Mouse (Mus musculus): ENCODE data around the gene Sox1. TPM values are rescaled to one million over a fixed set of nuclear protein-coding genes. Genes with fewer than 3 reads are reported as not detected.

Gene Sox1
- polyA plus RNA-seq, 1 experiment from 2014 or later = not detected

GRCm38 (mm10) chr8:12389801-12390639, 5.1 kb upstream of the Sox1 start:
- 2% methylated on average over 29 of the region's 29 CpGs for WGBS (ENCODE audit: insufficient replicate concordance)
- no peak for ATAC-seq (ENCODE audit: insufficient read depth)
- Histone ChIP-seq H3K4me1 (replicated peaks) (0 out of 2 replicates have a peak, but pooled peaks cover 3% of the 10 kb centered on the region), H3K27me3 (peaks cover 100% of the 10 kb centered on the region), H3K27ac (replicated peaks) (no peak overlapping the region), H3K4me3 (replicated peaks) (no peak overlapping the region), H3K36me3 (replicated peaks) (no peaks in the 10 kb centered on the region), H3K4me2 (no peak overlapping the region), H3K9me3 (replicated peaks) (no peaks in the 10 kb centered on the region), H3K9ac (no peak overlapping the region)

GRCm38 (mm10) chr8:12390640-12391365, 4.3 kb upstream of the Sox1 start:
- WGBS (ENCODE audit: insufficient replicate concordance) = 4% methylated on average over 38 of the region's 38 CpGs
- H3K36me3 ChIP-seq (replicated peaks) = no peaks in the 10 kb centered on the region
- no peak overlapping the region for H3K4me2 ChIP-seq
- H3K9me3 ChIP-seq (replicated peaks) = no peaks in the 10 kb centered on the region
- H3K9ac ChIP-seq = no peak overlapping the region
- H3K4me1 ChIP-seq (replicated peaks) = no peaks in the 10 kb centered on the region; the same call in 1 of the 2 replicates
- H3K27ac ChIP-seq (replicated peaks) = no peak overlapping the region
- H3K27me3 ChIP-seq = peaks cover 100% of the 10 kb centered on the region
- ATAC-seq (ENCODE audit: insufficient read depth) = no peak
- H3K4me3 ChIP-seq (replicated peaks) = no peak overlapping the region

- ATAC-seq (ENCODE audit: insufficient read depth) = no peak
- Histone ChIP-seq H3K9me3 (replicated peaks) (no peaks in the 10 kb centered on the region), H3K36me3 (replicated peaks) (no peaks in the 10 kb centered on the region), H3K4me2 (no peak overlapping the region), H3K4me1 (replicated peaks) (no peaks in the 10 kb centered on the region; the same call in 1 of the 2 replicates), H3K27me3 (peaks cover 100% of the 10 kb centered on the region), H3K9ac (no peak overlapping the region), H3K4me3 (replicated peaks) (no peak overlapping the region), H3K27ac (replicated peaks) (no peak overlapping the region)
- WGBS (ENCODE audit: insufficient replicate concordance) = 2% methylated on average over 37 of the region's 37 CpGs
Measured at GRCm38 (mm10) chr8:12391366-12392250, 3.5 kb upstream of the Sox1 start.

GRCm38 (mm10) chr8:12392801-12393200, 2.3 kb upstream of the Sox1 start:
- H3K4me2 ChIP-seq = no peak overlapping the region
- WGBS (ENCODE audit: insufficient replicate concordance) = 15% methylated on average over 1 of the region's 1 CpGs
- no peak for ATAC-seq (ENCODE audit: insufficient read depth)
- no peak overlapping the region for H3K9ac ChIP-seq
- no peak overlapping the region for H3K27ac ChIP-seq (replicated peaks)
- no peak overlapping the region for H3K4me3 ChIP-seq (replicated peaks)
- H3K36me3 ChIP-seq (replicated peaks) = no peaks in the 10 kb centered on the region
- no peaks in the 10 kb centered on the region for H3K9me3 ChIP-seq (replicated peaks)
- H3K4me1 ChIP-seq (replicated peaks) = no peaks in the 10 kb centered on the region; the same call in 1 of the 2 replicates
- H3K27me3 ChIP-seq = peaks cover 100% of the 10 kb centered on the region

GRCm38 (mm10) chr8:12394385-12395000, 602 bp upstream of the Sox1 start:
- no peaks in the 10 kb centered on the region for H3K9me3 ChIP-seq (replicated peaks)
- no peaks in the 10 kb centered on the region; the same call in 1 of the 2 replicates for H3K4me1 ChIP-seq (replicated peaks)
- WGBS (ENCODE audit: insufficient replicate concordance) = 3% methylated on average over 22 of the region's 22 CpGs
- ATAC-seq (ENCODE audit: insufficient read depth) = no peak
- H3K9ac ChIP-seq = no peak overlapping the region
- H3K27ac ChIP-seq (replicated peaks) = no peak overlapping the region
- peaks cover 99% of the 10 kb centered on the region for H3K27me3 ChIP-seq
- no peak overlapping the region for H3K4me2 ChIP-seq
- no peak overlapping the region for H3K4me3 ChIP-seq (replicated peaks)
- H3K36me3 ChIP-seq (replicated peaks) = no peaks in the 10 kb centered on the region

- no peaks in the 10 kb centered on the region; the same call in 1 of the 2 replicates for H3K4me1 ChIP-seq (replicated peaks)
- H3K27ac ChIP-seq (replicated peaks) = no peak overlapping the region
- no peaks in the 10 kb centered on the region for H3K36me3 ChIP-seq (replicated peaks)
- H3K27me3 ChIP-seq = peaks cover 99% of the 10 kb centered on the region
- ATAC-seq (ENCODE audit: insufficient read depth) = no peak
- H3K9ac ChIP-seq = no peak overlapping the region
- 1% methylated on average over 103 of the region's 118 CpGs for WGBS (ENCODE audit: insufficient replicate concordance)
- no peaks in the 10 kb centered on the region for H3K9me3 ChIP-seq (replicated peaks)
- H3K4me3 ChIP-seq (replicated peaks) = no peak overlapping the region
- H3K4me2 ChIP-seq = no peak overlapping the region; the same call in 1 of the 2 replicates
Measured at GRCm38 (mm10) chr8:12396501-12397345, 1.6 kb downstream of the Sox1 start.

- no peak overlapping the region for H3K4me2 ChIP-seq
- ATAC-seq (ENCODE audit: insufficient read depth) = no peak
- no peaks in the 10 kb centered on the region for H3K36me3 ChIP-seq (replicated peaks)
- no peak overlapping the region for H3K9ac ChIP-seq
- H3K4me3 ChIP-seq (replicated peaks) = no peak overlapping the region
- peaks cover 99% of the 10 kb centered on the region for H3K27me3 ChIP-seq
- H3K9me3 ChIP-seq (replicated peaks) = no peaks in the 10 kb centered on the region
- WGBS (ENCODE audit: insufficient replicate concordance) = under 1% methylated on average over 59 of the region's 59 CpGs
- no peak overlapping the region for H3K27ac ChIP-seq (replicated peaks)
- no peaks in the 10 kb centered on the region; the same call in 1 of the 2 replicates for H3K4me1 ChIP-seq (replicated peaks)
Measured at GRCm38 (mm10) chr8:12397346-12397925, 2.3 kb downstream of the Sox1 start.

GRCm38 (mm10) chr8:12398011-12398945, 3.2 kb downstream of the Sox1 start:
- ATAC-seq (ENCODE audit: insufficient read depth) = no peak
- H3K4me2 ChIP-seq = no peak overlapping the region
- peaks cover 99% of the 10 kb centered on the region for H3K27me3 ChIP-seq
- H3K4me1 ChIP-seq (replicated peaks) = no peaks in the 10 kb centered on the region; the same call in 1 of the 2 replicates
- no peak overlapping the region for H3K27ac ChIP-seq (replicated peaks)
- H3K36me3 ChIP-seq (replicated peaks) = no peaks in the 10 kb centered on the region
- H3K9me3 ChIP-seq (replicated peaks) = no peaks in the 10 kb centered on the region
- H3K9ac ChIP-seq = no peak overlapping the region
- WGBS (ENCODE audit: insufficient replicate concordance) = 2% methylated on average over 21 of the region's 21 CpGs
- no peak overlapping the region for H3K4me3 ChIP-seq (replicated peaks)
